Comparison of ENCODE assay signal across 23 mouse cellular contexts in genomic region chr6:82519626-82520025, GRCm38 (mm10).
DNase-seq lines count a peak whose midpoint lies in the region; ATAC-seq and TF ChIP-seq lines count a peak whose summit lies in the region.
"Had no signal": no experiment of that assay in that cellular context is flagged by ENCODE, and none has a peak within 500 bp of the region (broad histone marks: within the 10 kb centered on the region; RNA-seq: fewer than 3 reads in every experiment).

No protein-coding gene starts in this region.

- no peaks in the 10 kb centered on the region for H3K36me3 ChIP-seq in heart, embryonic 12.5 days
- no peaks in the 10 kb centered on the region for H3K36me3 ChIP-seq in embryonic facial prominence, embryonic 15.5 days
- H3K36me3 ChIP-seq: embryonic facial prominence, embryonic 13.5 days; forebrain, embryonic 10.5 days; hindbrain, embryonic 10.5 days; intestine, embryonic 15.5 days had no signal

- no peaks in the 10 kb centered on the region for H3K4me1 ChIP-seq in cerebellum, adult 2 months (ENCODE audit: control insufficient read depth, insufficient read depth, low read length)
- H3K4me1 ChIP-seq in heart, embryonic 12.5 days (replicated peaks) = no peaks in the 10 kb centered on the region
- H3K4me1 ChIP-seq in embryonic facial prominence, embryonic 15.5 days = no peaks in the 10 kb centered on the region
- H3K4me1 ChIP-seq: forebrain, embryonic 10.5 days; intestine, embryonic 15.5 days had no signal

- no peaks in the 10 kb centered on the region for H3K27me3 ChIP-seq in cerebellum, adult 2 months (ENCODE audit: control insufficient read depth, insufficient read depth, low read length)
- no peaks in the 10 kb centered on the region for H3K27me3 ChIP-seq in heart, embryonic 12.5 days (replicated peaks)
- no peaks in the 10 kb centered on the region for H3K27me3 ChIP-seq in embryonic facial prominence, embryonic 15.5 days
- H3K27me3 ChIP-seq: embryonic facial prominence, embryonic 13.5 days; intestine, embryonic 15.5 days had no signal

- ATAC-seq in heart, embryonic 12.5 days (ENCODE audit: insufficient number of reproducible peaks, low FRiP score) = no peak
- 0 out of 2 replicates have a peak, but pooled peaks have one; percentile 57 for ATAC-seq in embryonic facial prominence, embryonic 15.5 days (ENCODE audit: insufficient number of reproducible peaks, low FRiP score, low TSS enrichment, low read depth)
- ATAC-seq: forebrain, embryonic 16.5 days; intestine, embryonic 15.5 days had no signal

- WGBS in cerebellum, adult 2 months = 32% methylated on average over 3 of the region's 3 CpGs
- WGBS in heart, embryonic 12.5 days = 69% methylated on average over 3 of the region's 3 CpGs
- WGBS in embryonic facial prominence, embryonic 15.5 days = 43% methylated on average over 3 of the region's 3 CpGs

- TF ChIP-seq POLR2A in cerebellum, adult 2 months (IDR thresholded peaks at IDR 0.05; ENCODE audit: borderline replicate concordance, insufficient read depth, low read length) = no peak

- no peak overlapping the region for H3K27ac ChIP-seq in cerebellum, adult 2 months (ENCODE audit: insufficient read depth, low read length)
- H3K27ac ChIP-seq in heart, embryonic 12.5 days (ENCODE audit: poor library complexity, severe bottlenecking) = no peak overlapping the region
- no peak overlapping the region for H3K27ac ChIP-seq in embryonic facial prominence, embryonic 15.5 days (replicated peaks)
- H3K27ac ChIP-seq: embryonic facial prominence, embryonic 13.5 days; forebrain, embryonic 10.5 days; gastrocnemius, adult 2 months; hindbrain, embryonic 10.5 days; hindbrain, embryonic 14.5 days; intestine, embryonic 15.5 days had no signal

- DNase-seq in cerebellum, postnatal 14 days = peak; percentile 9 to 11
- no peak for DNase-seq in cerebellum, adult 2 months
- peak; percentile 68 for DNase-seq in heart, adult 11 months
- peak; percentile 58 for DNase-seq in Muller cell, postnatal 12 days (ENCODE audit: inconsistent ontology term)
- DNase-seq in spleen, postnatal 10 days (ENCODE audit: low spot score in 2 of 2) = no peak
- DNase-seq: adrenal gland, adult 2 months; adrenal gland, postnatal 25 days; cerebellum, adult 11 months; cerebellum, adult 9-10 months; embryo, embryonic 11 days; gastrocnemius, adult 2 months; gastrocnemius, postnatal 25 days; kidney, adult 18-20 months had no signal

- no peak overlapping the region for H3K4me2 ChIP-seq in heart, embryonic 12.5 days
- H3K4me2 ChIP-seq in embryonic facial prominence, embryonic 15.5 days (replicated peaks) = no peak overlapping the region
- H3K4me2 ChIP-seq: embryonic facial prominence, embryonic 13.5 days; heart, embryonic 11.5 days; hindbrain, embryonic 14.5 days; intestine, embryonic 15.5 days had no signal

- TF ChIP-seq CTCF in cerebellum, adult 2 months (IDR thresholded peaks at IDR 0.05; ENCODE audit: borderline replicate concordance, insufficient read depth, low read depth, low read length) = no peak

- no peak overlapping the region for H3K4me3 ChIP-seq in cerebellum, adult 2 months (replicated peaks; ENCODE audit: insufficient read depth, low read depth, low read length)
- no peak overlapping the region for H3K4me3 ChIP-seq in heart, embryonic 12.5 days
- H3K4me3 ChIP-seq in embryonic facial prominence, embryonic 15.5 days (replicated peaks) = no peak overlapping the region
- H3K4me3 ChIP-seq: embryonic facial prominence, embryonic 13.5 days; erythroblast, embryonic 14.5 days; forebrain, embryonic 10.5 days; gastrocnemius, adult 2 months; hindbrain, embryonic 10.5 days; intestine, embryonic 15.5 days had no signal

- H3K9ac ChIP-seq in heart, embryonic 12.5 days = no peak overlapping the region
- H3K9ac ChIP-seq in embryonic facial prominence, embryonic 15.5 days = no peak overlapping the region
- H3K9ac ChIP-seq: embryonic facial prominence, embryonic 13.5 days; hindbrain, embryonic 14.5 days; intestine, embryonic 15.5 days had no signal

- no peaks in the 10 kb centered on the region for H3K9me3 ChIP-seq in heart, embryonic 12.5 days (replicated peaks)
- no peaks in the 10 kb centered on the region for H3K9me3 ChIP-seq in embryonic facial prominence, embryonic 15.5 days (replicated peaks)
- H3K9me3 ChIP-seq: embryonic facial prominence, embryonic 13.5 days; forebrain, embryonic 10.5 days; hindbrain, embryonic 10.5 days; intestine, embryonic 15.5 days had no signal

Comparison
In these comparisons a context has a peak if more than half of its experiments do, and no peak if none do; other contexts are left out.
1. DNase-seq: peak in cerebellum, postnatal 14 days (2 of 2), heart, adult 11 months (single experiment) and Muller cell, postnatal 12 days (single experiment); none in cerebellum, adult 2 months (0 of 2) and spleen, postnatal 10 days (0 of 2).